Mouse (Mus musculus) liver, embryonic 18 days (tissue): ENCODE results near the gene Akt3. TPM values are rescaled to one million over a fixed set of nuclear protein-coding genes. Genes with fewer than 3 reads are reported as not detected.

ENCODE experiments used
- polyA plus RNA-seq: library from polyadenylated mRNA; depleted of rRNA; stranded (reverse); fragments of >200 nt; gene quantifications from 2 replicates; pipeline ENCODE4 v1.2.3, GENCODE M21; 2012; rRNA removed

Akt3 gene
- 1.0 and 1.1 TPM in 2 replicates for polyA plus RNA-seq

GRCm38 (mm10) chr1:177258034-177258342 is at the start of gene Akt3:
Akt3 (minus strand) TSS chr1:177258203.

Other genes with a start within 250 kb of the Akt3 start
- 4.6 and 5.1 TPM in 2 replicates for gene Zbtb18, start 184.1 kb upstream of the Akt3 start, polyA plus RNA-seq